Mouse (Mus musculus): ENCODE measurements around the gene Fam160a2.
A peak's percentile ranks its signal among the peaks of the same experiment; 100 is the strongest.

Gene Fam160a2

GRCm38 (mm10) chr7:105399935-105400624 is at the start of gene Fam160a2:
Gene Fam160a2 (minus strand): TSS chr7:105400054.
- peak; percentile 97 for DNase-seq

- no peak for DNase-seq
Observed at GRCm38 (mm10) chr7:105445076-105445475, 45.2 kb upstream of the Fam160a2 start.

DNA sequence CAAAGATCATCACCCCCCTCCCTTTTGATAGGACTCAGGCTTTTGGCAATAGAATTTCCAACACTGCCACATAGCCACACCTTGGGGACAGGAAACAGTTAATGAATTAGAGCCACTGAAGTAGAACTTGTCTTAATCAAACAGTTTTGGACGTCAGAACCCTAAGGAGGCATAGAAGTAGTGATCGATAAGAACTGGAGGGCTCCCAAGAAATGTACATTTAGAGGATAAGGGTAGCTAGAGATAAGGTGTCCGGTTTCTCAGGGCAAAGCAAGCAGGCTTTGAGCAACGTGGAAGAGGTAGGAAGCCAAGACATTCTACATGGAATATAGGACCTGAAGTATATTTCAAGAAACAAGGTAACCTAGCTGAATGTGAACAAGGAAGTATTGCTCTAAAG is 41.6 kb upstream of the Fam160a2 start:
- DNase-seq, result no peak

GRCm38 (mm10) chr7:105437979-105438772 is 38.3 kb upstream of the Fam160a2 start:
- no peak for DNase-seq

- no peak for DNase-seq
Observed at GRCm38 (mm10) chr7:105434798-105435197, 34.9 kb upstream of the Fam160a2 start.

GRCm38 (mm10) chr7:105433859-105434258 is 34.0 kb upstream of the Fam160a2 start:
- DNase-seq, result no peak

DNA sequence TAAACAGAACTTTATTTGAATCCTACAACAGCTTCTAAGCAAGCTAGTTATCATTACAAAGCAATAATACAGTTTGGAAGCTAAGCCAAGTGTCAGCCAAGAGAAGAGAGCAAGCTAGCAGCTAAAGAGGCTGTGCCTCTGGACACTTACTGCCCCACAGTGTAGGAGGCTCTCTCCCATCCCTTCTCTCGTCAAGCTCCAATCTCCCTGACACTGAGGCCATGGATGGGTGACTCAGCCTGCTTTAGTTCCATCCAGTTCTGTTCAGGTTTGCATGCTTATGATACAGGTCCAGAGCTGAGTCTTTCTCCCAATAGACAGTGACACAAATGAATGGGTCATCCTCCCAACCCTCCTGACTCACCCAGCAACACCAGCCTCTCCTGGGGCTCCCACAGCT is 32.2 kb upstream of the Fam160a2 start:
- no peak for DNase-seq

GRCm38 (mm10) chr7:105426051-105426450 is 26.2 kb upstream of the Fam160a2 start:
- DNase-seq, result no peak

GRCm38 (mm10) chr7:105425424-105426043 is 25.7 kb upstream of the Fam160a2 start, which contains the start of gene Cckbr:
Gene Cckbr (plus strand): TSS chr7:105425731.
- no peak for DNase-seq

DNA sequence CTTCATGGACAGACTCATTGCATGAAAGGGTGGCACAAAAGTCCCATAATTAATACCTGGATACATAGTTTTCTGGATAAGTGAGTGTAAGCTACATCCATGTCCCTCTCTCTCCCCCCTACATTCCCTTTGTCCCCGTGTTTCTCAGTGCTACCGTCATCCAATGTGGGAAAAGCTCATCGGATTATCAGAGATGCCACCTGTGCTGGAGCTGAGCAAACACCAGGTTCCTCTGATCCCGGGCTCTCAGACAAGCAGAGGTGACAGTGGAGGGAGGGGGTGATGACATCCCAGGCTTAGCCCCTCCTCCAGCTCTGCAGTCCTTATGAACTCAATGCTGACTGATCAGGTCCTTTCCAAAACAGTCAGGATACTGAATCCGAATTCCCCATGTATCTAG is 24.5 kb upstream of the Fam160a2 start:
- no peak for DNase-seq

GRCm38 (mm10) chr7:105420903-105421302 is 21.0 kb upstream of the Fam160a2 start:
- no peak for DNase-seq

DNA sequence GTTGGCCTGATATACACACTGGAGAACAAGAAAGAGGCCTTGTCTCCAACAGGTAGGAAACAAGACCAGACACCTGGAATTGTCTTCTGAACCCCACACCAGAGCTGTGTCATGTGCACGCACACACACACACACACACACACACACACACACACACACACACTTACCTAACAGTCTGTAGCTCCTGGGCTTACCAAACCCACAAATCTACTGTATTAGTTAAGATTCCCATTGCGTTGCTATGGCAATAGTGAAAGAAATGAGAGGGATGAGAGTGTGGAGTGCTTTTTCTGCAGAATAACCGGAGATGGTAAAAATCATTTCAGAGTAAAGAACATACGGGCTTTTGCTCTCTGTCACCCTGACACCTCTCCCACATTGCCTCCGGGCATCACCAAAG is 18.3 kb upstream of the Fam160a2 start:
- DNase-seq, result no peak

GRCm38 (mm10) chr7:105416529-105416928 is 16.7 kb upstream of the Fam160a2 start:
- no peak for DNase-seq

DNA sequence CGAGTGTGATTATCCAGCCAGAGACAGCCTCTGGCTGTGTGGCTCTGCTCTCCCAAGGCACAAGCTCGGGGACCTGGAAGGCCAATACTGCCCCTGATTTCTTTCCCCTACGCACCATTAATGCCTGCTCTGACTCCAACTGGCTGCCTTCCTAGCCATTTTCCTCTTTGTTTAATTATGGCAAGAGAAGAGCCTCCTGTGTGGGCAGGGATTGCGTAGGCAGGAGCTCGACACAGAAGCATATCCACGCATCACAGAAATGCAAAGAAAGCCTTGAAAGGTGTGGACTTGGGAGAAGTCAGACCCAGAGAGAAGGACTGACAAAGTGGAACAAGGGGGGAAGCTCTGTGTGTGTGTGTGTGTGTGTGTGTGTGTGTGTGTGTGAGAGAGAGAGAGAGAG is 14.5 kb upstream of the Fam160a2 start:
- no peak for DNase-seq

DNA sequence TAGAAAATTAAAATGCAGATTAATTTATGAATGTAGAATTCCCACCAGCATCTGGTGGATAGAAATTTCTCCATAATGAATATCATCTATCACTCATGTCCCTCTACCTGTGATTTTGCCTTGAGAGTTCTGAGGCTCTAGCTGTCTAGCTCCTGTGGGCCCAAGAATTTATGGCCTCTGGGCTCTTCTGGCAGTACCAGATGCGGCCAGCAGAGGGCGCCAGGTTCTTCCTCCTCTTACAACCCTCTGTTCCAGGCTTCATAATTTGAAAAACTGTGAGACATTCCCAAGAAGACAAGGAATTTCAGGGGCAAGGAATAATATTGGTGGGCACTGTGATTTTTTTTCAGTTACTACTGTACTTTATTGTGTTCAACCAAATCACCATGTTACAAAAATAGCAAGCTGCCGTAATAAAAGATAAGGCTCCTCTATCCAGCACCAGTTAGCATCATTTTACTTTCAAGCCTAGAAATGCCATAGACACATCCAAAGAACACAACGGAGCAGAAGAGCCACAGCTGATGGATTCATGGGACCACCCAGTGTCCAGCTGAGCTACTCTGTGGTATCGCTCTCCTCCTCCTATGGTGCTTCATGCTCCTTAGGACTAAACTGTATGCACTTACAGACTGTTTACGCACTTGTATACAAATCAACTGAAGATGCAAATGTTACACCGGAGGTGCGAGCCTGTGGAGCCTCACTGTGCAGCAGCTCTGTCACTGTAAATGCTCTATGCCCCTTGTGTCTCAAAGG is 12.2 kb upstream of the Fam160a2 start:
- DNase-seq, result peak; percentile 43 to 54

DNA sequence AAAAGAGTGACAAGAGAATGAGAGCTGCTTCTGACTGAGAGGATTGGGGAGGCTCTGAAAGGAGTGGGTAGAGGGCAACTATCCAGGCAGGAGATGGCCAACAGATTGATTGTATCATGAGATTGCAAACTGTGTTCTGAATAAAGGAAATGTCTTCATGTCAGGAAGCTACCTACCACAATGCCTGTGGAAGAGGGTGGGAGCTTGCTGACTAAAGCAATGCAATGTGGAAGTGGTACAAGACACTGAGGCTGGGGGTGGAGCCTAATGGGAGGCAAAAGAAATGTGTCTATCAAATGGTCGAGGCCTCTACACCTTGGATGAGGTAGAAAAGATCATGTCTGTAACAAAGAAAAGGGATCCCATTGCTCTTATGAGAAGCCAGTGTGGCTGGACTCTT is 6.5 kb upstream of the Fam160a2 start:
- no peak for DNase-seq

DNA sequence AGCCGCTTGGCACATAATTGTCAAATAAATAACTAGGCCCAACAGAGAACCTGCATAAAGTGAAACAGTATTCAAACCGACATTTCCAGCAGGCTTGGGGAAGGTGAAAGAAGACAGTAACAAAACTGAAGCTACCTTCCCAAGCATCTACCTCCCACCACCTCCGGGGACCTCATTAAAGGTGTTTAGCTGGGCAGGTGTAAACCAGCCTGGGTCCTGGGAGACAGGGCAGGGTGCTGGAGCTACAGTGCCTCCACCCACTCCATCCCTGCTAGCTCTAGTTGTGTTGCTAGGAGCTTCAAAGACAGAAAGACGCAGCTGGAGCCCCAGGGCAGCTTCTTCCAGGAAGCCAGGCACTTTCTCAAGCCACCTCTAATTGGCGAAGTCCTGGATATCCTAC is 4.4 kb upstream of the Fam160a2 start, which contains the start of gene Cnga4:
Gene Cnga4, plus strand, starts transcription at position 301 of the 400 bp plus-strand sequence.
- DNase-seq, result no peak

DNA sequence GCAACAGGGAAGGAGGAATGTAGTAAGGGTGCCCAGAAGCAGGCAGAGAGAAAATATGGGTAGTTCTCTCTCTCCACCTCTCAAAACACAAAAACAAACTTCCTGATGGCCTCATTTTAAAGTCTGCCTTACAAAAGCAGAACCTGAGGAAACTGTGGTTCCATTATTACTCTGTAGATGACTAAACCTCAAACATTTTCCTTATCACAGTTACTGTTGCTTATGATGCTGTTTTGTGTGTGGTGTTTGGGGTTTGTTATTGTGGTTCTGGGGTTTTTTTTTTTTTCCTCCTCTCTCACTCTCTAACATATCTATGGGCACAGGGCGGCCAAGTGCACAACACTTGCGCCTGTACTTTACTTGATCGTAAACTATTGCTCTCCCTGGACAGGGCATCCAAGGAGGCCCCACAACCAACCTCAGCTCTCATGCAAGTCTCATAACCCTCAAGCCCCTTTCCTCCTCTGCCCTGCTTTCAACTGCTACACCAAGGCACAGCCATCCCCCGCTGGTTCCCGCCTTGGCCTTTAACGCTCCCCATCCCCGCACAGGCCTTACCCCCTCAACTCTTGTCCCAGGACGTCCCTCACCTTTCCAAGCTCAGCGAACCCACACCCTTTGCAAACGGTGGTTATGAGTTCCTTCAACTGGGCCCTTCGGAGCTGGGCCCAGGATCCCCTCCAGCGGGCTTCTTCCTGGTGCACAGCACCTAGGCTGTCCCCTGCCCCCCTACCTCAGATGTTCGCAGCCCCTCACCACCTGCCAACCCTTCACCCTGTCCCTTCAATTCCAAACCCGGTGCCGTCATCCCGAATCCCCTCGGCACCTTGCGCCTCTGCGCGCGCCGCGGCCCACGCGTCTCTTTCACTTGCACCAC is 558 bp downstream of the Fam160a2 start:
- DNase-seq, result no peak

DNA sequence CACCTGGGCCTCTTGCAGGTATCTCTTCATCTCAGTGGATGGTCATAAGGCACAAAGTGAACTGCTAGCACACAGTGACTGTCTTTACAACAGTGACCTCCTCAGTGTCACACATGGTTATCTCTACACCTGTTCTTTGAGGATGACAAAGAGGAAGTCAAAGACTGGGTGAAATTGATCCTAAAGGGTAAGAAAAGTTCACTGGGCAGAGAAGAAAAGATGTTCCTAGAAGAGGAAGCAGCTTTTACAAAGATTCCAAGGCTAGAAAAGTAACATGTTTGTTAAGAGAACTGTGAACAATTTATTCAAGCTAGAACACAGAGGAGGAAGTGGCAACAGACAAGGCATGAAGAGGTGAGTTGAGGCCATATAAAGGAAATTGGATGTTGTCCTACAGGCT is 3.7 kb downstream of the Fam160a2 start:
- no peak for DNase-seq

DNA sequence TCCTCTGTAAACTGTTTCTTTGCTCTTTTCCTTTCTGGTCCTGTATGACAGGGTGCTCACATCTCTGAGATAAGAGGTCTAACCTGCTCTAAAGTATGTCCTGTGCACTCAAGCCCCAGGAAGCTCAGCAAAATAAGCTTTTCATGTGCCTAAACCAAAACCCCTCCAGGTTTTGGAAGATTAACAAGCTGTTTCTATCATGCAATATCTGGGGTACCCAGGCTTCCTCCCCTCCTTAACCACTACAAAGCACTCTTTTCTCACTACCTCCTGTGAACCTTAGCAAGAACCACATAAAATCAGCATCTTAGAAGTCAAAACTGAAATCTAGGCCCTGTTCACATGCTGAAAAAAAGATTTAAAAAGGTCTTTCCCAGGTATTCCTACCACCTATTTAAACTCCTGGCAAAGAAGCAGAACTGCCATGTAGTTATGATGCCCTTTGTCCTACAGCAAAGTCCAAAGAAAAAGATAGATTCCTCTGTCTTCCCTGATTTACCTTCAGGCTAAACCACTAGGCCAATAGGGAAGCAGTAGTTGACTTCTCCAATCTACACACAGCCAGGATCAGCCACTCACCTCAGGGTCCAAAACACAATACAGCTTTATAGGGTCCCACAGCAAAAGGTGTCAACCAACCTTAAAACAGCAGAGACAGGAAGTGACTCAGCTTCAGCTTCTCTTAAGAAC is 4.6 kb downstream of the Fam160a2 start:
- DNase-seq, result no peak

- DNase-seq, result no peak
Observed at GRCm38 (mm10) chr7:105394606-105395005, 5.2 kb downstream of the Fam160a2 start.
